Mouse (Mus musculus): ENCODE results near the gene Cdk5r2.

Gene Cdk5r2

DNA sequence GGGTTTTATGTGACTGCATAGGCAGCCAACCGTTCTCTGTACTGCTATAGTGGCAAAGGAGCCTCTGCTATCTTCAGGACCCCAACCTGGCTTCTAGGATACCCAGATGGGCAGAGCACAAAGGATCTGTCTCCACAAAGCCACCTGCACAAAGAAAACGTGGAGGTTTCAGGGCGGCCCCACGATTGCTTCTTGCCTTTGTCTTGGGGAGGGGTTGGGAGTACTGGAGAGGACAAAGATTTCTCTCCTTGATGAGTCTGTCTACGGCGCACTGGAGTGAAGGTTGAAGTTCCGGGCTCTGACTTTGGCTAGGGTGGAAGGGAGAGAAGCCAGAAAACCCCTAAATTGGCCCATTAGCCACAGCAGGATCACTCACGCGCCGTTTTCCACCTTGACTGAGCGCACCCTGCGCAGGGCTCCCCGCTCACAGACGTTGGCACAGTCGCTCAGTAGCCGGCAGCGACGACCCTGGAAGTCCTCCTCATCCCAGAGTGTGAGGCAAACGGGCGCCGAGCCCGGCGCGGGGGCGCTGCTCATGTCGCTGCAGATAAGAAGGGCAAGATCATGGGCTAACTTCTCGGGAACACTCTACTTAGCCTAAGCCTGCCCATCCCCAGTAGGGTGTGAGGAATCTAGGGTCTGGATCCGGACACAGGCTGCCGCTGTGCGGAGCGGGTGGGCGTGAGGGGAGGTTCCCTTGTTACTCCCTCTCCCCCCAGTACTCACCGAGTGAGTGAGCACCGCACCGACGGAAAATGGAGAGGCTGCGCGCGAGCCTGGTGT is 37.8 kb downstream of the Cdk5r2 start:
- DNase-seq (ENCODE audit: low spot score) = no peak

DNA sequence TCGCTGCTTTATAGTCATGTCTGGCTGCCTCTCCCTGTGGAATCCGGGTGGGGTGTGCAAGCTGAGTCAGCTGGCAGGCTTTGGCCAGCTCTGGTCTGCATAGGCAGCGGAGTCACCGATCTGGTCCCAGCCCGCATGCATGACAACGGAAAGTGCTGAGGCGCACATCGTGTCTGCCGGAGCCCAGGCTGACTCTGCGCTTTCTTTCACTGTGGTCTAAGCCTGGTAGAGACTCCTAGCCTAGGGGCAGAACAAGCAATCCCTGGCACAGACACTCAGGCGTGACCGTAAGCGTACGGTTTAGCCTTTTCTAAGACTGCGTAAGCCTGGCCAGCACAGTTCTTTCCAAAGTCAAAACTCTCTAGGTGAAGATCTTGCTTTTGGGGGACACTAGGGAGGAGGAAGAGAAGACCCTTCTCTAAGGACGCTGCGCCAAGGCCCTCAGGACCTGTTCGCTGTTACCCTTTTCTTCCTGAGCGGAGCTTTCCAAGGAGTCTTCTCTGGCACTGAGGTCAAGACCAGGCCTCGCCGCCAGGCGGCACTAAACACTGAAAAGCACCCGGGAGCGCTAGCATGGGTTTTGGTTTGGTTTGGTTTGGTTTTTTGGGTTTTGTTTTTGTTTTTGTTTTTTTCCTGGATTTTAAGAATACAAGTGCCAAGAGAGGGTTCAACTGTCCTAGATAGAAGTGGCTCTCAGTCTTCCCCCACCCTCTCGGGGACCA is 38.6 kb downstream of the Cdk5r2 start, which contains the start of gene Cryba2:
Gene Cryba2 (minus strand): TSS at position 10 of the 722 bp plus-strand sequence.
- peak; percentile 41 for DNase-seq (ENCODE audit: low spot score)

DNA sequence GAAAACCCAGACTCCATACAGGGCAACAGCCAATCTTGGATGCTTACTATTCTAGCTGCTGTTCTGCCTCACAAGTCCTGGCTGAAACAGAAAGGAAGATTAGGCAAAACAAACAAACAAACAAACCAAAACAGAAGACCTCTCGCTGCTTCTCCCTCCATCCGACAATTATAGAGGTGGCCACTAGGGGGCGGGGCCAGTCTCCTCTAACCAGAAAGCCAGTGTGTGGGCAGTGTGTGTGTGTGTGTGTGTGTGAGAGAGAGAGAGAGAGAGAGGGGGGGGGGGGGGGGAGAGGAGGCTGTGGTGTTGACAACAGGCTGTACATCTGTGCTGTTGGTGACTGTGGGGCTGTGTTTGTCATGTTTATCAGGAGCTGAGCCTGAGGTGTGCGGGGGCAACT is 40.2 kb downstream of the Cdk5r2 start:
- peak; percentile 32 for DNase-seq (ENCODE audit: low spot score)

DNA sequence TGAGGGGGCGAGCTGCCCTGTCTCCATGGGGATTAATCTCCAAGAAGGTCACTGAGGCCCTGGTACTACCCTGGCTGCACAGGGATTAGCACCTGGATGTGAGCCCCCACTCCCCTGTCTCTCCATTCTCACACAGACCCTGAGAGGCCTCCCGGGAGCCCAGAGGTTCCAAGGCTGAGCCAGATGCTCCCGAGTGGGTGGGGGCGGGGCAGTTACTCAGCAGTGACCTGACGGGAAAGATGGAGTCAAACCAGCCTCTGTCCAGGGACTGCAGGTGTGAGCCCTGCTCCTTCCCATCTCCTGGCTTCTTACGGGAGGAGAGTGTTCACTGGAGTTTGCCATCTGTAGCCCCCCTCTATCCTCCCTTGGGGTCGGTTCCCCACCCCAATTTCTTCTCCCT is 43.2 kb downstream of the Cdk5r2 start:
- no peak for DNase-seq (ENCODE audit: low spot score)

GRCm38 (mm10) chr1:74898656-74899431 is 44.1 kb downstream of the Cdk5r2 start:
- DNase-seq (ENCODE audit: low spot score) = no peak

GRCm38 (mm10) chr1:74900341-74901285 is 45.9 kb downstream of the Cdk5r2 start:
- peak; percentile 85 for DNase-seq (ENCODE audit: low spot score)

- peak; percentile 41 for DNase-seq (ENCODE audit: low spot score)
These were observed 47.0 kb downstream of the Cdk5r2 start for GRCm38 (mm10) chr1:74901686-74902085.

- DNase-seq (ENCODE audit: low spot score) = no peak
These were observed 47.5 kb downstream of the Cdk5r2 start for GRCm38 (mm10) chr1:74902191-74902590.
